Mouse (Mus musculus) frontal cortex, postnatal 10 days (tissue): ENCODE measurements at regions not wholly inside any gene's neighbourhood (a gene's known extent, or its start where the extent isn't known, plus 50 kb on each side); places are given as distances from the start of the nearest gene placed in this dataset.

Experiments
- DNase-seq, 2 experiments: peaks; one replicate each; pipeline ENCODE4 v3.0.0; 2022; ENCODE audit warnings: low spot score in 2 of 2, mixed read lengths in 1 of 2

DNA sequence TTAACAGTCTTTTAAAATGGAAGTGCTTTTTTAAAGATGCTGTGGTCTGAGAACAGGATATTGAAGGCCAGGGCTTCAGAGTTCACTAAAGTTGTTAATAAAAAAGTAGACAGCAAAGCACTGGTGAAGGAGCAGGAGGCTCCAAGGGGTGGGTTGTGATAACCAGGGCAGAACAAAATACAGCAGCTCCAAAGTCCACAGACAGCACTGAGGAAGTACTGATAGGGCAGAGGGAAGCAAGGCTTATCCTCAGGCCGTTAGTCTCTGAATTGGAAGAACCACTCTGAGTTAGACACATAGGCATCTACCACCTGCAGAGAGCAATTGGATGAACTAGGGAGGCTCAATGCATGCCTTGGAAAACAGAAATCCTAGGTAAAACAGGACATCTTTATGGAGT is 62.1 kb downstream of the P2ry1 start:
- DNase-seq, result no peak

DNA sequence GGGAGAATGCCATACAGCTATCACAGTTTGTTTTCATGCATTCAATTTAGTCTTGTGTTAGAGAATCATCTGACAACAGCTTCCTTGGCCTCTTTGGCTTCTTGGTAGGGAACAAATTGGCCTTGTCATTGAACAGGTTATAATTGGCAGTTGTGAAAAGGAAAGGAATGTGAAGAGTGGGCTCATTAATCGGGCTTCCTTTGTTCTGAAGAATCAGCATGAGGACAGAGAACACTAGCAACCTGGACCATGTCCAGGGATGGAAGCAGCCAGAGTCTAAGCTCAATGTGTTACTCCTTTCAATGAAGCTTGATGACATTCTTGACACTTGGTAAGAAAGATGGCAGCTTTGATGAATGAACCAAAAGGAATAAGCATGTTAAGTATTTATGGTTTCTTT is 64.5 kb downstream of the P2ry1 start:
- DNase-seq, result no peak

DNA sequence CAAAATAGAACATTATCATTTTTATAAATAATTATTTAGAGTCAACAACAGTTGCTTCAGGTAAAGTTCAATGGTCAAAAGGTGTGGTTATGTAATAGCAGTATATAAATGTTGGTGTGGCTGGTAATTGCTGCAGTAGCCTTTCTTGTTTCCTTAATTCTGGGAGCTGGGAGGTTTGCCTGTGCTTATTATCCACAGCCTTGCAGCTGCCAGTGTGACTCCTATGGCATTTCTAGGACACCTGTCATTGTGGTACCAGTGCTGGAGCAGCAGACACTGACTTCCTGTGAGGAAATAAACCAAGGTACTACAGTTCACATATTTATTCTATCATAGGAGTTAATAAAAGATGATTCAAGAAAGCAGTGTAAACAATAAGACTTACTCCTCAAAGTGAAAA is 65.6 kb downstream of the P2ry1 start:
- no peak for DNase-seq

GRCm38 (mm10) chr3:61071041-61071440 is 68.4 kb downstream of the P2ry1 start:
- DNase-seq, result no peak

DNA sequence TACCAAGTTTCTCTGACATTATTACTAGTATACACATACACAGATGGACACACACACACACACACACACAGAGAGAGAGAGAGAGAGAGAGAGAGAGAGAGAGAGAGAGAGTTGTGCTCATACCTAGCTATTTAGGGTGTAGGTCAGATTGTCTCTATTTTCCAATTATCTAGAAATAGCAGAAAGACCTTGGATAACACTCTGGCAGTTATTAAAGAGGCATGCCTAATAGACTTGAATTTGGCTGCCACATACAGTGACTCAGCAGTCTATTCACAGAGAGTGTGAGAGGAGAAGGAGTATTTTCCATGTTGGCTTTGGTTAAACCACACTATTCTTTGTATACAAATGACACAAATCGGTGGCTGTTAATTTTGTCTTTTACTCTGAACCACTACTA is 69.7 kb downstream of the P2ry1 start:
- DNase-seq, result no peak

- DNase-seq, result no peak
Measured at GRCm38 (mm10) chr3:61073103-61073502, 70.5 kb downstream of the P2ry1 start.

DNA sequence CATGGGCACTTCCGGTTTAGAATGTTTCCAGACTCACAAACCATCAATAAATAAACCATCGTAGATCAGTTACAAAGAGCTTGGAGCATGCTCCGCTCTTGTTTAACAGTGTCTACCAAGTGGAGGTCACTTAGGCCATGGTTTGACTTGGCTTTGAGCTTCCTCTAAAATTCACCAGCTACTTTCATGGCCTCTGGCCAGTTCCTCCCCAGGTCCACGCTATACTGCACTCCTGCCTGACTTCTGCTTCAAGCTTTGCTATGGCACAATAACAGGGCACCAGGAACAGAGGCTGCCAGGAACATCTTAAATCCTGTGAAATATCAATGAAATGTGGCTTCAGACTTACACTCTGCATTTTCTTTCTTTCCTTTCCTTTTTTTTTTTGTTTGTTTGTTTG is 71.2 kb downstream of the P2ry1 start:
- no peak for DNase-seq

GRCm38 (mm10) chr3:61075839-61076238 is 73.2 kb downstream of the P2ry1 start:
- no peak for DNase-seq

DNA sequence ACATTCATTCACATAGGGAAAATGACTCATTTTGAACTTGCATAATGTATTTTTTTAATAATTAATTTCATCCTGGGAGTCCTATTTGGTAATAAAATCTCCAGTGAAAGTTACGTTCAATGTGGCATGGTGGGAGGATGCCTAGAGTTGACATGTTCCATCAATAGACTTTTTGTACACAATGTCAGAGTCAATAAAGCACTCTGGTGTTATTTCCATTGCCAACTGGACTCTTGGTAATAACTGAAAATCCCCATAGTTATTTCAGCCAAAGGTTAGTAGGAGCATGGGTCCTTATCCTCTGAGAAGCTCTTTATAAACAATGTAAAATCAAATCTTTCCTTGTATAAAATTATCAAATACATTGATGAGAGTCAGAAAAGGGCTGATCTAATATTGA is 87.3 kb downstream of the P2ry1 start:
- no peak for DNase-seq

DNA sequence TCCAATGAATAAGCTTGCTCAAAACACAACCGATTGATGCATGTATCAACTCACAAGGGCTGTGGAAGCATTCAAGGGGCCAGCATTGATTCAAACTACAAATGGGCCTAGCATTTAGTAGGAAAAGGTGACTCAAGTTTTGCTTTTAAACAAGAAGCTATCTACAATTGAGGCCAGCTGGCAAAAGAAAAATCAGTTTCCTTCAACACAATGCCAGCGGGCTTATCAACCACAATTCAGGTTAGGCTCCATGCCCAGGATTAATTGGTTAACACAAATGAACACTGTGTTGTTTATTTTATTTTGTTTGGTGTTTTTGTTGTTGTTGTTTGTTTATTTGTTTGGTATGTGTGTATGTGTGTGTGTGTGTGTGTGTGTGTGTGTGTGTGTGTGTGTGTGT is 89.4 kb downstream of the P2ry1 start:
- no peak for DNase-seq

GRCm38 (mm10) chr3:61116364-61116763 is 113.8 kb downstream of the P2ry1 start:
- no peak for DNase-seq

- no peak for DNase-seq
Measured at GRCm38 (mm10) chr3:61133096-61133495, 130.5 kb downstream of the P2ry1 start.

DNA sequence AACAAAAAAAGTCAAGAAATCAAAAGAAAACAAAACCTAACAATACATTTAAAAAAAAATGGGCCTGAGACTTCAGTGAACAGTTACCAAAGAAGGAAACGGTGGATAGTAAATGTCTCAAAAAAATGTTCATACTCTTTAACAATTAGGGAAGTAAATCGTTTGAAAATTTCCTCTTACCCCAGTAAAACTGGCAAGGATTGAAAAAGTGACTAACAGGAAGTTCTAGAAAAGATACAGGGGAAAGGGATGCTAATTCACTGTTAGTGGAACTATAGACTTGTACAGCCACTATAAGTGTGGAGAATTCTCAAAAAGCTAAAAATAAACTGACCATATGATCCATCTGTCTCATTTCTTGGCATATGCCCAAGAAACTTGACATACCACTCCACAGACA is 151.5 kb downstream of the P2ry1 start:
- no peak for DNase-seq

- no peak for DNase-seq
Measured at GRCm38 (mm10) chr3:61159811-61160210, 157.2 kb downstream of the P2ry1 start.

- no peak for DNase-seq
Measured at GRCm38 (mm10) chr3:61161384-61161783, 158.8 kb downstream of the P2ry1 start.

GRCm38 (mm10) chr3:61185789-61186188 is 175.6 kb upstream of the Rap2b start:
- DNase-seq, result no peak

DNA sequence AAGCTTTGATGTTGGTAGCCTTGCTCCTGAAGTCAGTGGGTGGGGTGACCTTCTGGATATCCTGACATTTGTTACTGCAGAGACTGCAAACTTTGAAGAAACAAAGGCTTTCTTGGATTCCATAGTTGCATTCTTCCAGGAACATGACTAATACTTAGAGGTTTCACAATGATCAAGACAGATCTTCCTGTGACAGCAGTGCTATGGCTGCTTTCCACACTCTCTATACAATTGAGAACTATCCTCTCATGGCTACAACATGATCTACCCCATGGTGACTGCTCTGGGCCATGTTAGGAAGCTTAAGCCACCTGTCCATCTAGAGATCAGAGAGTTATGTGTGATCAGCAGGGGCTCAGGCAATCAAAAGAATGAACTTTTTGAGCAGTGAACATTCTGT is 172.8 kb upstream of the Rap2b start:
- DNase-seq, result no peak

GRCm38 (mm10) chr3:61216562-61216961 is 144.9 kb upstream of the Rap2b start:
- DNase-seq, result no peak

DNA sequence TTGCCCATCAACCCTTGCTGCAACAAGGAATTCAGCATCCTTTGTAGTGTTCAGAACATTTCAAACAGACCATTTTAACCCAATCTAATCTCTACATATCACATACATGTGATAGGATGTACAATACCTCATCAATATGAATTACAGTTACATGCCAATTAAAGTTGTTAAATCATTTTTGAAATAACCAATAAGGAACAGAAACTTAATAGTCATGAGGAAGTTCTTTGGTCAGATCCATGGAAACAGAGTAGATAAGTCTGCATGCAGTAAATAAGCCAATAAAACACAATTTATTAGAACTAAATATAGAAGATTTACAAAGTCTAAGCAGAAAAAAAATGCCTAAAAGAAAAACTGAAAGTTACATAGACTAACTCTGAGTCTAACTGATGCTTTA is 136.9 kb upstream of the Rap2b start:
- DNase-seq, result no peak

DNA sequence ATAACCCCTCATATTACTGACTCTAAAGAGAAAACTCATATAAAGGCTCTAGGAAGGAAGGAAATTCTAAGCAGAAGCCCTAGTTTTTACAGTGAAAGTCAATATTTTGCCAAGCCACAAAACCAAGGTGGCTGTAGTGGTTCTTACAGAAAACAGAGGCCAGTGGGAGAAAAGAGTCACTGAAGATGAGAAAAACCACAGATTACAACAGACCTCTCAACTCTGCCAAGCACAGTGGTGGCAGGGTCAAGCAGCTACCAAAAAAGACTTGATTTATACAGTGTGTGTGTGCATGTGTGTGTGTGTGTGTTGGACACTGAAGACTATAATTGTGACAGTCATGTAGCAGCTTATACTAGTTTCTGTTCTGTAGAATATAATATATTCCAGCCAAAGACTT is 136.4 kb upstream of the Rap2b start:
- DNase-seq, result no peak

GRCm38 (mm10) chr3:61241380-61241779 is 120.1 kb upstream of the Rap2b start:
- no peak for DNase-seq

GRCm38 (mm10) chr3:61243876-61244527 is 117.4 kb upstream of the Rap2b start:
- peak in 1 of 2 experiments; percentile 32 for DNase-seq

- DNase-seq, result no peak
Measured at GRCm38 (mm10) chr3:61246429-61246828, 115.0 kb upstream of the Rap2b start.

GRCm38 (mm10) chr3:61247344-61247743 is 114.1 kb upstream of the Rap2b start:
- DNase-seq, result peak in 1 of 2 experiments; percentile 14
